ENCODE assay signal across 9 mouse cellular contexts in genomic region chr7:44385720-44386119, GRCm38 (mm10). TPM values are rescaled to one million over a fixed set of nuclear protein-coding genes. Genes with fewer than 3 reads are reported as not detected.
A peak's percentile ranks its signal among the peaks of the same experiment; 100 is the strongest.
DNase-seq lines count a peak whose midpoint lies in the region; ATAC-seq and TF ChIP-seq lines count a peak whose summit lies in the region.
"Had no signal": no experiment of that assay in that cellular context is flagged by ENCODE, and none has a peak within 500 bp of the region (broad histone marks: within the 10 kb centered on the region; RNA-seq: fewer than 3 reads in every experiment).

1700008O03Rik (minus strand) TSS chr7:44385820.

- H3K9me3 ChIP-seq in heart, embryonic 13.5 days, result no peaks in the 10 kb centered on the region
- H3K9me3 ChIP-seq in ES-Bruce4 (replicated peaks; ENCODE audit: control insufficient read depth, insufficient read depth, low read length, poor library complexity, severe bottlenecking), result no peaks in the 10 kb centered on the region
- no peaks in the 10 kb centered on the region for H3K9me3 ChIP-seq in forebrain, embryonic 16.5 days (ENCODE audit: control insufficient read depth, low read length)
- H3K9me3 ChIP-seq in liver, embryonic 16.5 days (replicated peaks; ENCODE audit: control insufficient read depth, low read length), result no peaks in the 10 kb centered on the region

- peaks cover 83% of the 10 kb centered on the region for H3K27me3 ChIP-seq in heart, embryonic 13.5 days (replicated peaks)
- no peaks in the 10 kb centered on the region for H3K27me3 ChIP-seq in ES-Bruce4 (ENCODE audit: control insufficient read depth, insufficient read depth, low read length, poor library complexity, severe bottlenecking)
- no peaks in the 10 kb centered on the region for H3K27me3 ChIP-seq in forebrain, embryonic 16.5 days (replicated peaks; ENCODE audit: control insufficient read depth, insufficient read depth, low read length)
- peaks cover 38% of the 10 kb centered on the region for H3K27me3 ChIP-seq in liver, embryonic 16.5 days (ENCODE audit: control insufficient read depth, insufficient read depth, low read depth, low read length)

- H3K27ac ChIP-seq in heart, embryonic 13.5 days (replicated peaks), result no peak within 1 kb of the TSS
- H3K27ac ChIP-seq in ES-Bruce4 (ENCODE audit: insufficient read depth, low read length), result no peak within 1 kb of the TSS
- H3K27ac ChIP-seq in forebrain, embryonic 16.5 days (ENCODE audit: low read length), result no peak within 1 kb of the TSS
- H3K27ac ChIP-seq in liver, embryonic 16.5 days (ENCODE audit: low read length), result no peak within 1 kb of the TSS

- 71% methylated on average over 12 of the region's 12 CpGs for WGBS in heart, embryonic 13.5 days
- WGBS in forebrain, embryonic 16.5 days, result 83% methylated on average over 12 of the region's 12 CpGs
- WGBS in liver, embryonic 16.5 days (ENCODE audit: insufficient replicate concordance), result 60% methylated on average over 12 of the region's 12 CpGs

- H3K4me3 ChIP-seq in heart, embryonic 13.5 days, result peak within 1 kb of the TSS; percentile 57
- peak within 1 kb of the TSS; percentile 78 for H3K4me3 ChIP-seq in ES-Bruce4 (ENCODE audit: low read depth, low read length)
- H3K4me3 ChIP-seq in forebrain, embryonic 16.5 days (replicated peaks; ENCODE audit: low read length), result peak within 1 kb of the TSS; percentile 68
- peak within 1 kb of the TSS; percentile 33 for H3K4me3 ChIP-seq in liver, embryonic 16.5 days (ENCODE audit: low read depth, low read length)

- no peak for TF ChIP-seq EP300 in ES-Bruce4 (IDR thresholded peaks at IDR 0.05; ENCODE audit: insufficient read depth, low read depth, low read length)

- peak within 1 kb of the TSS; percentile 70; the same call in 1 of the 2 replicates for H3K9ac ChIP-seq in heart, embryonic 13.5 days
- H3K9ac ChIP-seq in ES-Bruce4 (ENCODE audit: low read depth, poor library complexity, severe bottlenecking), result peak within 1 kb of the TSS; percentile 39; the same call in 1 of the 2 replicates
- H3K9ac ChIP-seq in forebrain, embryonic 16.5 days (replicated peaks; ENCODE audit: low read depth, low read length), result peak within 1 kb of the TSS; percentile 79
- H3K9ac ChIP-seq in liver, embryonic 16.5 days (ENCODE audit: low read depth, low read length), result no peak within 1 kb of the TSS

- intact Hi-C loops in heart, postnatal 10 days (cut with DNase I), result no loop called here
- intact Hi-C loops in left cerebral cortex, postnatal 36 days (cut with DNase I), result no loop called here

- ATAC-seq in heart, embryonic 13.5 days (ENCODE audit: extremely low read depth, insufficient number of reproducible peaks, low FRiP score, low TSS enrichment), result no peak
- ATAC-seq in forebrain, embryonic 16.5 days, result no peak
- ATAC-seq in liver, embryonic 16.5 days (ENCODE audit: low read depth), result no peak

- peaks cover 9% of the 10 kb centered on the region for H3K4me1 ChIP-seq in heart, embryonic 13.5 days
- no peaks in the 10 kb centered on the region for H3K4me1 ChIP-seq in ES-Bruce4 (ENCODE audit: control insufficient read depth, insufficient read depth, low read length)
- H3K4me1 ChIP-seq in forebrain, embryonic 16.5 days (replicated peaks; ENCODE audit: control insufficient read depth, insufficient read depth, low read length), result peaks cover 34% of the 10 kb centered on the region
- peaks cover 2% of the 10 kb centered on the region; the same call in 1 of the 2 replicates for H3K4me1 ChIP-seq in liver, embryonic 16.5 days (ENCODE audit: control insufficient read depth, low read depth, low read length)

- H3K36me3 ChIP-seq in heart, embryonic 13.5 days, result no peaks in the 10 kb centered on the region
- no peaks in the 10 kb centered on the region for H3K36me3 ChIP-seq in ES-Bruce4 (ENCODE audit: control insufficient read depth, insufficient read depth, low read length, poor library complexity, severe bottlenecking)
- H3K36me3 ChIP-seq in forebrain, embryonic 16.5 days (ENCODE audit: control insufficient read depth, insufficient read depth), result no peaks in the 10 kb centered on the region
- H3K36me3 ChIP-seq in liver, embryonic 16.5 days (ENCODE audit: control insufficient read depth, insufficient read depth), result no peaks in the 10 kb centered on the region

- no peak for TF ChIP-seq POLR2A in ES-Bruce4 (IDR thresholded peaks at IDR 0.05; ENCODE audit: insufficient read depth, low read length)

- DNase-seq in heart, postnatal 10 days, result no peak
- no peak for DNase-seq in ovary, postnatal 14 days (ENCODE audit: low spot score)
- DNase-seq in left cerebral cortex, postnatal 36 days (ENCODE audit: low spot score in 2 of 2), result no peak
- no peak for DNase-seq in adrenal gland, adult 8-10 months
- DNase-seq: kidney, postnatal 10 days had no signal

- no peak for TF ChIP-seq CTCF in ES-Bruce4 (IDR thresholded peaks at IDR 0.05; ENCODE audit: low read depth, low read length)

- peak within 1 kb of the TSS; percentile 85 for H3K4me2 ChIP-seq in heart, embryonic 13.5 days
- peak within 1 kb of the TSS; percentile 95 for H3K4me2 ChIP-seq in forebrain, embryonic 16.5 days (ENCODE audit: low read length)
- peak within 1 kb of the TSS; percentile 65 for H3K4me2 ChIP-seq in liver, embryonic 16.5 days (ENCODE audit: low read depth, low read length)

RNA-seq across cellular contexts. Expression of gene 1700008O03Rik, which starts in this region (rescaled TPM):
- polyA plus RNA-seq in heart, embryonic 13.5 days (2015; fragmentation: Nextera tagmentation; extraction: Ambion mirVana), result 0.35 and 0.45 TPM in 2 replicates
- total RNA-seq in heart, postnatal 10 days (2021), result under 1 TPM in 1 of 2 experiments, not detected in 1; 0.40 TPM
- polyA plus RNA-seq in ES-Bruce4 (2011; ENCODE audit: insufficient read depth, insufficient read length, low read depth, missing spikeins), result 7.7 and 8.3 TPM in 2 replicates
- polyA plus RNA-seq in forebrain, embryonic 16.5 days (2015; fragmentation: Nextera tagmentation; extraction: Ambion mirVana), result 0.86 and 2.3 TPM in 2 replicates
- 0.20 TPM in 1 of 2 replicates, not detected in the other for polyA plus RNA-seq in liver, embryonic 16.5 days (2015; fragmentation: Nextera tagmentation; extraction: Ambion mirVana)
- 1 to 10 TPM; 2.0 to 2.1 TPM for total RNA-seq in left cerebral cortex, postnatal 36 days (2021)
- 1 to 10 TPM in 3 of 4 experiments, under 1 TPM in 1; 0.73 to 2.2 (median 1.4) TPM for total RNA-seq in adrenal gland, adult 8-10 months (2022)
